Mouse (Mus musculus) embryonic facial prominence, embryonic 14.5 days (tissue): Measurements from ENCODE around the gene Rnls. TPM values are rescaled to one million over a fixed set of nuclear protein-coding genes. Genes with fewer than 3 reads are reported as not detected.

Experiments used
- ATAC-seq: fragments of 200-750 bp; cut with Nextera tagmentation; 2 replicates; pipeline ENCODE4 v1.8.0; 2017; ENCODE audit warnings: low read depth, moderate number of reproducible peaks, moderate TSS enrichment
- DNase-seq: peaks from one replicate; pipeline ENCODE4 v3.0.0-alpha.2; 2015; ENCODE audit warnings: low spot score
- H3K27ac ChIP-seq: fragments of 300-500 bp; sonication (generic); replicated peaks from 2 replicates; pipeline ENCODE4 v1.5.1; 2014; ENCODE audit warnings: low read depth, mild to moderate bottlenecking, low read length, moderate library complexity
- H3K27me3 ChIP-seq: fragments of 300-500 bp; sonication (generic); replicated peaks from 2 replicates; pipeline ENCODE4 v1.6.1; 2014; ENCODE audit warnings: low read length; ENCODE audit not compliant: control insufficient read depth, insufficient read depth
- H3K36me3 ChIP-seq: fragments of 300-500 bp; sonication (generic); 2 replicates; pipeline ENCODE4 v1.6.1; 2014; ENCODE audit warnings: low read length, mixed read lengths; ENCODE audit not compliant: control insufficient read depth, insufficient read depth
- H3K4me1 ChIP-seq: fragments of 300-500 bp; sonication (generic); 2 replicates; pipeline ENCODE4 v1.6.1; 2014; ENCODE audit warnings: antibody characterized with exemption, low read length; ENCODE audit not compliant: control insufficient read depth, insufficient read depth
- H3K4me2 ChIP-seq: fragments of 300-500 bp; sonication (generic); 2 replicates; pipeline ENCODE4 v1.6.1; 2014; ENCODE audit warnings: low read depth, mild to moderate bottlenecking, low read length, moderate library complexity, mixed read lengths
- H3K4me3 ChIP-seq: fragments of 300-500 bp; sonication (generic); 2 replicates; pipeline ENCODE4 v1.5.1; 2014; ENCODE audit warnings: low read depth, mild to moderate bottlenecking, low read length
- H3K9ac ChIP-seq: fragments of 300-500 bp; sonication (generic); 2 replicates; pipeline ENCODE4 v1.6.1; 2014; ENCODE audit warnings: low read depth, mild to moderate bottlenecking, low read length, moderate library complexity, mixed read lengths
- H3K9me3 ChIP-seq: fragments of 300-500 bp; sonication (generic); 2 replicates; pipeline ENCODE4 v1.6.1; 2016; ENCODE audit warnings: low read length; ENCODE audit not compliant: control insufficient read depth
- WGBS: fragments of 180-500 bp; shearing (Covaris S2); extraction: QIAGEN DNeasy Blood & Tissue Kit; methylation state at CpG from one replicate; pipeline ENCODE4 v1.1.7; 2014; 5-methylcytosine and 5-hydroxymethylcytosine counted together
- polyA plus RNA-seq: library from polyadenylated mRNA; unstranded; fragments of >200 nt; fragmentation: Nextera tagmentation; extraction: Ambion mirVana; gene quantifications from 2 replicates; pipeline ENCODE4 v1.2.1, GENCODE M21; 2014

Gene Rnls
- polyA plus RNA-seq, 1 experiment from 2014 or later, result 6.3 TPM

DNA sequence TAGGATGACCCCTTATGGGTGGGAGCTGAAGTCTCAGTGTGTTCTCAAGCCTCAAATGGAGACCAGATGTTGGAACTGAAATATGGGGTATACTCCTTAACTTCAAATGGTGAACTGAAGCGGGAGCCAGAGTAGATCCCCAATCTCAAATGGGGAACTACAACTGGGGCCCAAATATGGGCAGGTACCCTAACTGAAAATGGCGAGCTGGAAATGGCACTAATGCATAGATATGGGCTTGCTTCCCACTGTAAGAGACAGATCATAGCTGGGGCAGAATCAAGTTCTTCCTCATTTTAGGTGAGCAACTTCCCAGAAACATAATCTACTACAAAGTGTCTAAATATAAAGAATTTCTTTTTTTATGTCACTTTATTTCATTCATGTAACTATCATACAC lies 121.9 kb downstream of the Rnls start:
- ATAC-seq (no peak), DNase-seq (no peak)
- no peak overlapping the region for H3K27ac ChIP-seq

DNA sequence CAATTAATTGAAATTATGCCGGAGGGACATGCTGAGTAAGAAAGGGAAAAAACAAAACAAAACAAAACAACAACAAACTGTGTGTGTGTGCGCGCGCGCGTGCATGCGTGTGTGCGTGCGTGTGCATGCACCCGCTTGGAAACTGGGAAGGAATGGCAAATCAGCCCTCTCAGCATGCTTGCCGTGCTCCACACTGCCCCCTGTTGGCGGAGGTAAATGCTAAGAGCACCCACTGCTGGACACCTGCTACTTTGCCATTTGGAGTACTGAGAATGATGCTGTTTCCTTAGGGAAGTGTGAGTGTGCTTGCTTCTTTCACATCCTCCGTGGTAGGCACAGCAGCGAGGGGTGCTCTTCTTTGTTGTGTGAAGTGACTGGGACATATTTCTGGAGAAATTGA lies 124.1 kb downstream of the Rnls start:
- Histone ChIP-seq H3K4me3 (no peak overlapping the region), H3K36me3 (no peaks in the 10 kb centered on the region), H3K9me3 (no peaks in the 10 kb centered on the region), H3K27ac (no peak overlapping the region), H3K9ac (no peak overlapping the region), H3K27me3 (no peaks in the 10 kb centered on the region), H3K4me2 (no peak overlapping the region), H3K4me1 (no peaks in the 10 kb centered on the region)
- no peak for DNase-seq
- 85% methylated on average over 14 of the region's 14 CpGs for WGBS
- ATAC-seq, result no peak

More for the DNA sequence above, 121.9 kb downstream of the Rnls start:
- no peak overlapping the region for H3K4me3 ChIP-seq
- no peaks in the 10 kb centered on the region for H3K36me3 ChIP-seq
- H3K4me1 ChIP-seq, result no peaks in the 10 kb centered on the region
- H3K27me3 ChIP-seq, result no peaks in the 10 kb centered on the region
- 88% methylated on average over 2 of the region's 2 CpGs for WGBS
- H3K4me2 ChIP-seq, result no peak overlapping the region
- no peak overlapping the region for H3K9ac ChIP-seq
- no peaks in the 10 kb centered on the region for H3K9me3 ChIP-seq

DNA sequence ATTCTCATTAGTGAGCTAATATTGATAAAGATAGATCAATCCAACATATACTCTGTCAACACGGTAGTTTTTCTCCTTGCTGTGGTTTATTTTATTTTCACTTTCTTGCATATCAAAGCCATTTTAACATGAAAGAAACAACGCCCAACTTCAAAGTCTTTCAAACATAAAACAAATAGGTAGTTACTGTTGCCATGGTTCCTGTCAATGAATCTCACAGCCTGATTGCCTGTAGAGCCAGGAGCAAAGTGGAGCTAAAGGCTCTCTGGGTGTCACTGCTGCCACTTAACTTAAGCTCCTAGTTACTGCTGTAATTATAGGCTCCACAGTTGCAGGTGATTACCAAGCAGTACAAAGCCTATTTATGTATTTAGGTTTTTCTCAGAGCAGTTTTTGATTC lies 126.8 kb downstream of the Rnls start:
- 25% methylated on average over 2 of the region's 2 CpGs for WGBS
- Histone ChIP-seq H3K27ac (no peak overlapping the region), H3K4me1 (no peaks in the 10 kb centered on the region), H3K9ac (no peak overlapping the region), H3K27me3 (no peaks in the 10 kb centered on the region), H3K36me3 (no peaks in the 10 kb centered on the region), H3K9me3 (no peaks in the 10 kb centered on the region), H3K4me3 (no peak overlapping the region), H3K4me2 (no peak overlapping the region)
- ATAC-seq, result no peak
- no peak for DNase-seq

DNA sequence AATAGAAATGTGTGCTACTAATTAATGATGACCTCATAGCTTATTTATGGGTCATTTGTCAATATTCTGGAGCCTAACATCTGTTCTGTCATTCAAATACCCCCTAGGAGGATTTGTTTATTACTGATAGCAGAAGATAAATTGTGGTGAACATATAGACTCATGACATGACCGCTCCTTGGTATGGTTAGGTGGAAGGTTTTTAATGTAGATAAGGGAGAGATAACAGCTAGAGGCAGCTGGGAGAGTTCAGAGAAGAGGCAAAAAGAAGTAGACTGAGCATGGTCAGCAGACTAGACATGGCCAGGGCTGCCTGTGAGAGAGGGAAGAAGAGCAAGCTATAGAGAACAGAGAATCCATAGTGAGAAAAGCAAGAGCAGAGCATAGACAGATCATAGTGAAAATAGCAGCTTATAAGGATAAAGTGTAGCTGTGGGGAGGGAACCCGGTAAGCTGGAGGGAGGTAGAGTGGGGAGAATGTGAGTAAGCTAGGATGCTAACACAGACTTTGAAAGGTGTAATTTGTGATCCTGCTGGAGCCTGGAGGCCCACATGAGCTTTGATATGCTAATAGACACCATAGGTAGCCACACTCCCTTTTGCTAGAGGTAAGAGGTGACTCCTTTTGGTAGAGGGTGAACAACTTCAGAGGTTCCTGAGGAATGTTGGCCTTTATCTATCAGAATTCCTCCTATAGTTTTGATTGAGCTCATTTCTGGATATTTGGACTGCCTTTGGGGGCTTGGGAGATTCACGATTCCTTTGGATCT lies 127.7 kb downstream of the Rnls start:
- 56% methylated on average over 3 of the region's 3 CpGs for WGBS
- no peak overlapping the region for H3K9ac ChIP-seq
- H3K4me3 ChIP-seq, result no peak overlapping the region
- H3K36me3 ChIP-seq, result no peaks in the 10 kb centered on the region
- H3K4me1 ChIP-seq, result no peaks in the 10 kb centered on the region
- no peaks in the 10 kb centered on the region for H3K9me3 ChIP-seq
- H3K27ac ChIP-seq, result no peak overlapping the region
- no peaks in the 10 kb centered on the region for H3K27me3 ChIP-seq
- ATAC-seq (no peak), DNase-seq (no peak)
- H3K4me2 ChIP-seq, result no peak overlapping the region

DNA sequence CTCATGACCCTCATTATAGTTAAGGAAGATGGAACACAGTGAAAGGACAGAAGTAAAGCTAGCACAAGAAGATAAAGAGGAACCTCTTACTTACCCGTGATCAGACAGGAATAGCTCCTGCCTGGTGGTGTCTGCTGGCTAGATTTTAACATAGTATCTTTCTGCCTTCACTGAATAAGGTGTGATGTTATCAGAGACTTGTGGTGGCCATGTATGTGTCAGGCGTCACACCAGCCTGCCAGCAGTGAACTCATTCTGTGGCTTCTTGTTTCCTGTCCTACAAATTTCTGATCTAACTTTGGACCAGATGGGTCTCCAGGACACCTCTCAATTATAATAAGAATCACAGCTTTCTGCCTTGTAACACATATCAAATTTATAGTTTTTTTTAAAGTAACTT lies 129.7 kb downstream of the Rnls start:
- H3K4me2 ChIP-seq, result no peak overlapping the region
- no peaks in the 10 kb centered on the region for H3K9me3 ChIP-seq
- no peaks in the 10 kb centered on the region for H3K4me1 ChIP-seq
- H3K27ac ChIP-seq, result no peak overlapping the region
- no peak for ATAC-seq
- H3K9ac ChIP-seq, result no peak overlapping the region
- 60% methylated on average over 2 of the region's 2 CpGs for WGBS
- H3K4me3 ChIP-seq, result no peak overlapping the region
- DNase-seq, result no peak
- H3K27me3 ChIP-seq, result no peaks in the 10 kb centered on the region
- no peaks in the 10 kb centered on the region for H3K36me3 ChIP-seq

DNA sequence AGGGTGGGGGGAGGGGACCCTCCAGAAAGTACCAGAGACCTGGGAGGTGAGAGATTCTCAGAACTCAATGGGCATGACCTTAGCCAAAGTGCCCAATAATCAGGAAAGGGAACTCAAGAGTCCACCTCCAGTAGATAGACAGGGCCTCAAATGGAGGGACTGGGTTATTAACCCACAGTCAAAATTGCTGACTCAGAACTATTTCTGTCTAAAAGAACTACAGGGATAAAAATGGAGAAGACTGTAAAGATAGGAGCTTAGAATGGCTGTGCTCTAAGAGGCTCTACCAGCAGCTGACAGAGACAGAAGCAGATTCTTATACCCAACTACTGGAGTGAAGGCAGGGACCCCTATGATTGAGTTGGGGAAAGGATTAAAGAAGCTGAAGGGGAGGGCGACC lies 132.9 kb downstream of the Rnls start:
- H3K36me3 ChIP-seq, result no peaks in the 10 kb centered on the region
- H3K9ac ChIP-seq, result no peak overlapping the region
- no peak overlapping the region for H3K27ac ChIP-seq
- no peaks in the 10 kb centered on the region for H3K27me3 ChIP-seq
- ATAC-seq (no peak), DNase-seq (no peak)
- no peak overlapping the region for H3K4me2 ChIP-seq
- WGBS, result 89% methylated on average over 1 of the region's 1 CpGs
- no peaks in the 10 kb centered on the region for H3K4me1 ChIP-seq
- no peak overlapping the region for H3K4me3 ChIP-seq
- no peaks in the 10 kb centered on the region for H3K9me3 ChIP-seq

DNA sequence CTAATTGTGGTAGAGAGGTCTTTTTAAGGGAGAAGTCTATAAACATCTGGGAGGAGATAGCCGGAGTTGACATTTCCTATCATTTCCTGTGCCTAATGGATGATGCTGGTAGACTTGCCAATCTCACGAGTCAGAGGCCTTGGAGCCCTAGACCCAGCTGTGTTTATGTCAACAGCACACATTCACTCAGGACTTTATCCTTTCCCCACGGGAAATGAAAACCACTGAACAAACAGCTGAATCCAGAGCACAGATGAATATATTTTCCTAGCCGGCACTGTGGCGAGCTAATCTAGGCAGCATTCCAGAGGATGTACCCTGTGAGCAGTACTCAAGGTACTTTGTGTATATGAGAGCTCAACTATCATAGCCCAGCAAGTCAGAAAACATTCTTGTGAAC lies 138.2 kb downstream of the Rnls start:
- H3K27ac ChIP-seq, result no peak overlapping the region
- ATAC-seq (no peak), DNase-seq (peak; percentile 12)
- H3K9me3 ChIP-seq, result no peaks in the 10 kb centered on the region
- 54% methylated on average over 5 of the region's 5 CpGs for WGBS
- H3K27me3 ChIP-seq, result no peaks in the 10 kb centered on the region
- H3K4me1 ChIP-seq, result no peaks in the 10 kb centered on the region
- H3K9ac ChIP-seq, result no peak overlapping the region
- no peak overlapping the region for H3K4me3 ChIP-seq
- no peaks in the 10 kb centered on the region for H3K36me3 ChIP-seq
- no peak overlapping the region for H3K4me2 ChIP-seq

DNA sequence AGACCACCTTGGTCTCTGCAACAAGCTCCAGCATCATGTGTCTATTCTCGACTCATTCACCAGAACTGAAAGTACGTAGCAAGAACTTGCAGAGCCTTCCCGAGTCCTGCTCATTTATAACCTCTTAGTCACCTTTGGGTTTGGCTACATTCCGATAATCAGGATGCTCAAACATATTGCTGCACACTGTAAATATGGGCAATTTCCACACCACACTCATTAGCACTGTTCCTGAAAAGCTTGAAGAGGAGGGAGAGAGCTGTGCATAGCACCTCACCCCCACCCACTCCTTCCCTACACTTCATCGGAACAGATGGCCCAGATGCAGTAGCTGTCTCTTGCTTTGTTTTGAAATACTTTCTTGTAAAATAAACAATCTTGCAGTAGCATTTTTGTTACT lies 139.9 kb downstream of the Rnls start:
- H3K36me3 ChIP-seq, result no peaks in the 10 kb centered on the region
- no peaks in the 10 kb centered on the region for H3K9me3 ChIP-seq
- no peak overlapping the region for H3K9ac ChIP-seq
- no peak for ATAC-seq
- DNase-seq, result no peak
- H3K27ac ChIP-seq, result no peak overlapping the region
- H3K27me3 ChIP-seq, result no peaks in the 10 kb centered on the region
- WGBS, result 78% methylated on average over 5 of the region's 5 CpGs
- no peaks in the 10 kb centered on the region for H3K4me1 ChIP-seq
- H3K4me3 ChIP-seq, result no peak overlapping the region
- no peak overlapping the region for H3K4me2 ChIP-seq

DNA sequence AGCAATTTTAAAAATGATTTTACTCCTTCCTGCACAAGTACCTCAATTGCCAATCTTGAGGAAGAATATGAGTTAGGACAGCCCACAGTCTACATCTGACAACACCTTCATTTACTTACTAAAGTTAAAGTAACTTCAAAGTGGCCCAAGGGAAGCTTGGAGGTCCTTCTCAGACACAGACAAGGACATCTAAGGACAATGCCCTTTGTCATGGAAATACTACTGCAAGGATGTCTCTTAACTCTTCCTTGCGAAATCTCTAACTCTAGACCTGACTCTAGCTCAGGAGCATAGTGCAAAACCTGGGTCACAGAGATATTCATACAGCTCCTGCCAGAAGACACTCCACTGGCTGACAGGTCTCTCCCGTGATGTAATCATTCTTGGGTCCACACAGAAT lies 147.9 kb downstream of the Rnls start:
- Histone ChIP-seq H3K36me3 (no peaks in the 10 kb centered on the region), H3K27me3 (no peaks in the 10 kb centered on the region), H3K4me3 (no peak overlapping the region), H3K27ac (no peak overlapping the region), H3K4me2 (no peak overlapping the region), H3K9me3 (peaks cover 4% of the 10 kb centered on the region; the same call in 1 of the 2 replicates), H3K9ac (no peak overlapping the region), H3K4me1 (no peaks in the 10 kb centered on the region)
- no peak for ATAC-seq
- DNase-seq, result no peak
- WGBS, result 86% methylated on average over 2 of the region's 2 CpGs
